8 mouse cellular contexts compared by ENCODE assay signal in the genomic region with DNA sequence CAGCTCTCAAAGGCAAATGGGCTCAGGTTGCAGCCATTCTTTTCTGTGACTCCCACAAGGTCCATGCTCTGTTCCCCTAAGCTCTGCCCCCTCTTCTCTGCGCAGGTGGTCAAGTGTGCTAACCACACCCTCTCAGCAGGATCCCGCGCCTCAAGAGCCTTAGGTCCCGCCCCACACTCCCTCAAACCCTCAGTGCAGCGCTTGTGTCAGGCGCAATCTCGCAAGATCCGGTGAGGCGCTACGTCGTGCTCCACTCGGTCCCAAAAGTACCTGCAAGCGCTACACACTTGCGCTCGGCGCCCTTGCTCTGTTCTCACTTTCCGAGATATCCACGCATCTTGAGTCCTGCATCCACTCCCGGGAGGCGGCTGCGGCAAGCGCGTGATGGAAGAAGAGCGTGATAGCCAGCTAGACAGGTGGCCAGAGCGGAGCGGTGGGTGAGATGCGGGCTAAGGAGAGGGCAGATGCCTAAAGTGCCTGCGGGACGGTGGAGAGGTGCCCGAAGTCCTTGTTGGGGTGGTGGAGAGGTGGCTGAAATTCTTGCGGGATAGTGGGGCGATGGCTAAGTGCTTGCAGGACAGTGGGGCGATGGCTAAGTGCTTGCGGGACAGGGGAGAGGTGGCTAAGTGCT. TPM values are rescaled to one million over a fixed set of nuclear protein-coding genes. Genes with fewer than 3 reads are reported as not detected.
DNase-seq lines count a peak whose midpoint lies in the region; ATAC-seq and TF ChIP-seq lines count a peak whose summit lies in the region.

No protein-coding gene starts in this region.

- peak overlapping the region; percentile 65 for H3K4me2 ChIP-seq in hindbrain, embryonic 14.5 days (replicated peaks)
- peak overlapping the region; percentile 67 for H3K4me2 ChIP-seq in limb, embryonic 11.5 days (ENCODE audit: low read depth, severe bottlenecking)

- H3K9me3 ChIP-seq in ES-E14 (ENCODE audit: control insufficient read depth, insufficient read depth, low read depth, low read length): no peaks in the 10 kb centered on the region
- no peaks in the 10 kb centered on the region for H3K9me3 ChIP-seq in hindbrain, embryonic 14.5 days (ENCODE audit: control insufficient read depth, low read length)
- no peaks in the 10 kb centered on the region for H3K9me3 ChIP-seq in limb, embryonic 11.5 days (ENCODE audit: control insufficient read depth, low read length)

- DNase-seq in ES-E14 (ENCODE audit: low read depth, low spot score): peak; percentile 71
- no peak for DNase-seq in hindbrain, embryonic 14.5 days (ENCODE audit: low spot score)
- DNase-seq in limb, embryonic 11.5 days (ENCODE audit: low spot score): peak; percentile 46
- DNase-seq in mesoderm, embryonic 11.5 days (ENCODE audit: low read depth, low spot score): peak; percentile 16
- peak; percentile 5 for DNase-seq in splenic B cell, adult 2 months (ENCODE audit: low read depth, low spot score)
- no peak for DNase-seq in gastrocnemius, postnatal 36 days

- ATAC-seq in erythroblast, adult 5-6 weeks (replicated peaks; ENCODE audit: low FRiP score, poor library complexity, severe bottlenecking): peak; percentile 82
- no peak for ATAC-seq in hindbrain, embryonic 14.5 days (ENCODE audit: low FRiP score)
- no peak for ATAC-seq in limb, embryonic 11.5 days (ENCODE audit: insufficient number of reproducible peaks, low FRiP score, low TSS enrichment, low read depth)

- WGBS in hindbrain, embryonic 14.5 days: 9% methylated on average over 34 of the region's 34 CpGs
- WGBS in limb, embryonic 11.5 days: 10% methylated on average over 34 of the region's 34 CpGs

- H3K27ac ChIP-seq in ES-E14 (ENCODE audit: insufficient read depth, low read depth, low read length, poor library complexity, severe bottlenecking): peak overlapping the region; percentile 91
- no peak overlapping the region for H3K27ac ChIP-seq in brown adipose tissue, adult 24 weeks (replicated peaks; ENCODE audit: low read depth, low read length)
- no peak overlapping the region for H3K27ac ChIP-seq in hindbrain, embryonic 14.5 days
- no peak overlapping the region for H3K27ac ChIP-seq in limb, embryonic 11.5 days (replicated peaks; ENCODE audit: low read depth, low read length)

- peaks cover 54% of the 10 kb centered on the region for H3K27me3 ChIP-seq in hindbrain, embryonic 14.5 days (ENCODE audit: control insufficient read depth, insufficient read depth, low read length)
- H3K27me3 ChIP-seq in limb, embryonic 11.5 days (ENCODE audit: control insufficient read depth, insufficient read depth, low read length): peaks cover 19% of the 10 kb centered on the region
- H3K27me3 ChIP-seq in splenic B cell, adult 2 months (ENCODE audit: control insufficient read depth, insufficient read depth, low read length, poor library complexity, severe bottlenecking): no peaks in the 10 kb centered on the region

- peak overlapping the region; percentile 93 for H3K9ac ChIP-seq in ES-E14 (ENCODE audit: insufficient read depth, low read depth, low read length, poor library complexity, severe bottlenecking)
- peak overlapping the region; percentile 31; the same call in 1 of the 2 replicates for H3K9ac ChIP-seq in hindbrain, embryonic 14.5 days
- H3K9ac ChIP-seq in limb, embryonic 11.5 days (ENCODE audit: low read length): no peak overlapping the region

- H3K36me3 ChIP-seq in ES-E14 (ENCODE audit: control insufficient read depth, insufficient read depth, low read length, poor library complexity, severe bottlenecking): no peaks in the 10 kb centered on the region; the same call in 1 of the 2 replicates
- H3K36me3 ChIP-seq in hindbrain, embryonic 14.5 days (replicated peaks; ENCODE audit: control insufficient read depth, insufficient read depth): no peaks in the 10 kb centered on the region
- H3K36me3 ChIP-seq in limb, embryonic 11.5 days (ENCODE audit: control insufficient read depth, insufficient read depth, low read length): no peaks in the 10 kb centered on the region
- H3K36me3 ChIP-seq in splenic B cell, adult 2 months (ENCODE audit: control insufficient read depth, insufficient read depth, low read length, poor library complexity, severe bottlenecking): no peaks in the 10 kb centered on the region

- H3K4me1 ChIP-seq in ES-E14 (ENCODE audit: control insufficient read depth in 2 of 2, insufficient read depth in 2 of 2, low read length in 2 of 2, poor library complexity in 1 of 2): no peaks in the 10 kb centered on the region
- no peaks in the 10 kb centered on the region for H3K4me1 ChIP-seq in brown adipose tissue, adult 24 weeks (ENCODE audit: control insufficient read depth, insufficient read depth, insufficient read length, low read length)
- no peaks in the 10 kb centered on the region for H3K4me1 ChIP-seq in hindbrain, embryonic 14.5 days (replicated peaks; ENCODE audit: control insufficient read depth, insufficient read depth, low read length)
- H3K4me1 ChIP-seq in limb, embryonic 11.5 days (ENCODE audit: control insufficient read depth, insufficient read depth, low read length): no peaks in the 10 kb centered on the region

- intact Hi-C loops in gastrocnemius, postnatal 36 days (cut with DNase I): no loop called here

- H3K4me3 ChIP-seq in ES-E14 (ENCODE audit: insufficient read depth in 1 of 2, low read depth in 1 of 2, low read length in 2 of 2, poor library complexity in 1 of 2, severe bottlenecking in 1 of 2): peak overlapping the region; percentile 79 to 94
- peak overlapping the region; percentile 18; the same call in 1 of the 2 replicates for H3K4me3 ChIP-seq in brown adipose tissue, adult 24 weeks (ENCODE audit: insufficient read depth, low read depth, low read length)
- H3K4me3 ChIP-seq in hindbrain, embryonic 14.5 days (replicated peaks; ENCODE audit: low read length): peak overlapping the region; percentile 34
- peak overlapping the region; percentile 25 for H3K4me3 ChIP-seq in limb, embryonic 11.5 days (ENCODE audit: low read depth, low read length)

- in situ Hi-C loops in ES-E14 (cut with MboI; ENCODE audit: low sequenced_read_pairs in 2 of 2, unreplicated experiment in 2 of 2): loop anchor here in 1 of 2 experiments (10.0 kb wide), 1 partner anchor 183 kb away; no protein-coding TSS in a partner anchor

TF ChIP-seq in ES-E14, 5 proteins besides CTCF, POLR2A, EP300 and RAD21:
- TF ChIP-seq ZNF384 (IDR thresholded peaks at IDR 0.05; ENCODE audit: low read depth, low read length) (no peak), CHD2 (IDR thresholded peaks at IDR 0.05; ENCODE audit: low read depth, low read length) (peak; percentile 37; the same call in 1 of the 2 replicates), HCFC1 (IDR thresholded peaks at IDR 0.05; ENCODE audit: borderline replicate concordance, insufficient read depth, low read length) (no peak), ZC3H11A (IDR thresholded peaks at IDR 0.05; ENCODE audit: borderline replicate concordance, low read depth, low read length) (no peak), MAFK (IDR thresholded peaks at IDR 0.05; ENCODE audit: insufficient read depth, low read depth, low read length) (no peak)
TF ChIP-seq in ES-E14: peak in this region for 1.

RNA-seq across cellular contexts. Expression of gene Gm26992, which starts 25.8 kb away (rescaled TPM):
- total RNA-seq in ES-E14 (2012; rRNA removed): not detected in 2 replicates
- not detected in 2 replicates for polyA plus RNA-seq in brown adipose tissue, adult 24 weeks (2012; ENCODE audit: insufficient read depth, insufficient read length, missing spikeins)
- total RNA-seq in erythroblast, adult 5-6 weeks (2015; ENCODE audit: low replicate concordance): not detected in 2 replicates
- total RNA-seq in erythroblast, adult 5-6 weeks (2017; ENCODE audit: low replicate concordance): not detected in 2 replicates
- not detected in 2 replicates for polyA plus RNA-seq in hindbrain, embryonic 14.5 days (2014; fragmentation: Nextera tagmentation; extraction: Ambion mirVana)
- not detected in 2 replicates for polyA plus RNA-seq in limb, embryonic 11.5 days (2014; fragmentation: Nextera tagmentation; extraction: Ambion mirVana)
- total RNA-seq in gastrocnemius, postnatal 36 days (2021): not detected

RNA-seq across cellular contexts. Expression of gene Tsx, which starts 33.4 kb away (rescaled TPM):
- 3.0 and 4.3 TPM in 2 replicates for total RNA-seq in ES-E14 (2012; rRNA removed)
- polyA plus RNA-seq in brown adipose tissue, adult 24 weeks (2012; ENCODE audit: insufficient read depth, insufficient read length, missing spikeins): not detected in 2 replicates
- not detected in 2 replicates for total RNA-seq in erythroblast, adult 5-6 weeks (2015; ENCODE audit: low replicate concordance)
- total RNA-seq in erythroblast, adult 5-6 weeks (2017; ENCODE audit: low replicate concordance): not detected in 2 replicates
- polyA plus RNA-seq in hindbrain, embryonic 14.5 days (2014; fragmentation: Nextera tagmentation; extraction: Ambion mirVana): 0.25 TPM in 1 of 2 replicates, not detected in the other
- 0.44 TPM in 1 of 2 replicates, not detected in the other for polyA plus RNA-seq in limb, embryonic 11.5 days (2014; fragmentation: Nextera tagmentation; extraction: Ambion mirVana)
- total RNA-seq in gastrocnemius, postnatal 36 days (2021): not detected

Comparison
In these comparisons a context has a peak if more than half of its experiments do, and no peak if none do; other contexts are left out.
1. DNase-seq: peak in ES-E14 (single experiment), limb, embryonic 11.5 days (single experiment), mesoderm, embryonic 11.5 days (single experiment) and splenic B cell, adult 2 months (single experiment); none in hindbrain, embryonic 14.5 days (single experiment) and gastrocnemius, postnatal 36 days (0 of 2).
2. H3K4me3 ChIP-seq: peak in every context shown above with its lines; median percentile 86 in ES-E14; 34 in hindbrain, embryonic 14.5 days; 25 in limb, embryonic 11.5 days; 18 in brown adipose tissue, adult 24 weeks.